Mouse (Mus musculus) forebrain, embryonic 11.5 days (tissue): Measurements from ENCODE around the gene Stard3. TPM values are rescaled to one million over a fixed set of nuclear protein-coding genes. Genes with fewer than 3 reads are reported as not detected.

Experiments
- ATAC-seq: fragments of 200-750 bp; cut with Nextera tagmentation; replicated peaks from 2 replicates; pipeline ENCODE4 v1.8.0; 2017; ENCODE audit warnings: moderate TSS enrichment; ENCODE audit not compliant: low FRiP score
- DNase-seq: peaks from one replicate; pipeline ENCODE4 v3.0.0-alpha.2; 2017; ENCODE audit warnings: low spot score
- H3K27ac ChIP-seq: fragments of 300-500 bp; sonication (generic); 2 replicates; pipeline ENCODE4 v1.5.1; 2014; ENCODE audit warnings: low read depth, low read length
- H3K27me3 ChIP-seq: fragments of 300-500 bp; sonication (generic); 2 replicates; pipeline ENCODE4 v1.6.1; 2014; ENCODE audit warnings: mild to moderate bottlenecking, low read length, mixed read lengths; ENCODE audit not compliant: control insufficient read depth, insufficient read depth
- H3K36me3 ChIP-seq: fragments of 300-500 bp; sonication (generic); 2 replicates; pipeline ENCODE4 v1.6.1; 2014; ENCODE audit warnings: mild to moderate bottlenecking, low read length, moderate library complexity, mixed read lengths; ENCODE audit not compliant: control insufficient read depth, insufficient read depth
- H3K4me1 ChIP-seq: fragments of 300-500 bp; sonication (generic); replicated peaks from 2 replicates; pipeline ENCODE4 v1.6.1; 2014; ENCODE audit warnings: low read length, mixed read lengths; ENCODE audit not compliant: control insufficient read depth, insufficient read depth
- H3K4me2 ChIP-seq: fragments of 300-500 bp; sonication (generic); 2 replicates; pipeline ENCODE4 v1.6.1; 2014; ENCODE audit warnings: low read depth, mild to moderate bottlenecking, low read length, moderate library complexity, mixed read lengths; ENCODE audit not compliant: severe bottlenecking
- H3K4me3 ChIP-seq: fragments of 300-500 bp; sonication (generic); 2 replicates; pipeline ENCODE4 v1.5.1; 2014; ENCODE audit warnings: low read depth, low read length
- H3K9ac ChIP-seq: fragments of 300-500 bp; sonication (generic); 2 replicates; pipeline ENCODE4 v1.6.1; 2014; ENCODE audit warnings: low read length
- H3K9me3 ChIP-seq: fragments of 300-500 bp; sonication (generic); 2 replicates; pipeline ENCODE4 v1.6.1; 2016; ENCODE audit warnings: low read length, mixed read lengths; ENCODE audit not compliant: control insufficient read depth
- WGBS: fragments of 180-500 bp; shearing (Covaris S2); extraction: QIAGEN DNeasy Blood & Tissue Kit; methylation state at CpG from one replicate; pipeline ENCODE4 v1.1.7; 2014; 5-methylcytosine and 5-hydroxymethylcytosine counted together
- polyA plus RNA-seq: library from polyadenylated mRNA; unstranded; fragments of >200 nt; fragmentation: Nextera tagmentation; extraction: Ambion mirVana; gene quantifications from 2 replicates; pipeline ENCODE4 v1.2.1, GENCODE M21; 2014

Stard3 gene
- polyA plus RNA-seq, 1 experiment from 2014 or later: 38.1 TPM

GRCm38 (mm10) chr11:98327136-98328030, 30.8 kb upstream of the Stard3 start:
- under 1% methylated on average over 97 of the region's 97 CpGs for WGBS
- peaks cover 99% of the 10 kb centered on the region for H3K27me3 ChIP-seq
- peak; percentile 69 for DNase-seq
- no peak for ATAC-seq
- no peaks in the 10 kb centered on the region for H3K9me3 ChIP-seq
- H3K4me1 ChIP-seq: peaks cover 13% of the 10 kb centered on the region
- H3K9ac ChIP-seq: no peak overlapping the region; the same call in 1 of the 2 replicates
- H3K27ac ChIP-seq: no peak overlapping the region
- H3K4me3 ChIP-seq: peak overlapping the region; percentile 24
- H3K36me3 ChIP-seq: no peaks in the 10 kb centered on the region
- H3K4me2 ChIP-seq: peak overlapping the region; percentile 32

GRCm38 (mm10) chr11:98328031-98328370, 30.2 kb upstream of the Stard3 start:
- H3K36me3 ChIP-seq: no peaks in the 10 kb centered on the region
- no peak for ATAC-seq
- 0% methylated on average over 30 of the region's 35 CpGs for WGBS
- peak overlapping the region; percentile 24 for H3K4me3 ChIP-seq
- peak overlapping the region; percentile 29; the same call in 1 of the 2 replicates for H3K9ac ChIP-seq
- H3K4me2 ChIP-seq: peak overlapping the region; percentile 32; the same call in 1 of the 2 replicates
- no peak overlapping the region for H3K27ac ChIP-seq
- H3K9me3 ChIP-seq: no peaks in the 10 kb centered on the region
- H3K4me1 ChIP-seq: peaks cover 13% of the 10 kb centered on the region
- DNase-seq: no peak
- H3K27me3 ChIP-seq: peaks cover 99% of the 10 kb centered on the region

- peaks cover 13% of the 10 kb centered on the region for H3K4me1 ChIP-seq
- DNase-seq (peak; percentile 73), ATAC-seq (no peak)
- peak overlapping the region; percentile 24 for H3K4me3 ChIP-seq
- H3K9me3 ChIP-seq: no peaks in the 10 kb centered on the region
- peaks cover 99% of the 10 kb centered on the region for H3K27me3 ChIP-seq
- peak overlapping the region; percentile 29; the same call in 1 of the 2 replicates for H3K9ac ChIP-seq
- H3K4me2 ChIP-seq: peak overlapping the region; percentile 32; the same call in 1 of the 2 replicates
- under 1% methylated on average over 55 of the region's 56 CpGs for WGBS
- H3K36me3 ChIP-seq: no peaks in the 10 kb centered on the region
- H3K27ac ChIP-seq: no peak overlapping the region
Measured at GRCm38 (mm10) chr11:98328371-98329069, 29.6 kb upstream of the Stard3 start.

- peaks cover 17% of the 10 kb centered on the region for H3K4me1 ChIP-seq
- no peaks in the 10 kb centered on the region for H3K9me3 ChIP-seq
- peak within 1 kb of the TSS; percentile 32; the same call in 1 of the 2 replicates for H3K4me2 ChIP-seq
- H3K27ac ChIP-seq: no peak within 1 kb of the TSS
- peak; percentile 55 for DNase-seq
- H3K4me3 ChIP-seq: peak within 1 kb of the TSS; percentile 24
- peaks cover 99% of the 10 kb centered on the region for H3K27me3 ChIP-seq
- ATAC-seq: no peak
- peak within 1 kb of the TSS; percentile 29; the same call in 1 of the 2 replicates for H3K9ac ChIP-seq
- 2% methylated on average over 35 of the region's 38 CpGs for whole genome bisulfite sequencing
- H3K36me3 ChIP-seq: no peaks in the 10 kb centered on the region
Measured at GRCm38 (mm10) chr11:98329081-98329959, 28.8 kb upstream of the Stard3 start, which contains the start of gene Neurod2. Neurod2 (minus strand) TSS chr11:98329648.

GRCm38 (mm10) chr11:98329960-98330744, 28.0 kb upstream of the Stard3 start:
- Histone ChIP-seq H3K4me1 (peaks cover 22% of the 10 kb centered on the region), H3K4me2 (no peak overlapping the region), H3K36me3 (no peaks in the 10 kb centered on the region), H3K4me3 (no peak overlapping the region), H3K9me3 (no peaks in the 10 kb centered on the region), H3K27ac (no peak overlapping the region), H3K27me3 (peaks cover 99% of the 10 kb centered on the region), H3K9ac (no peak overlapping the region)
- WGBS: 27% methylated on average over 9 of the region's 9 CpGs
- no peak for ATAC-seq
- DNase-seq: peak; percentile 47

GRCm38 (mm10) chr11:98330745-98331204, 27.4 kb upstream of the Stard3 start:
- H3K9me3 ChIP-seq: no peaks in the 10 kb centered on the region
- WGBS: 59% methylated on average over 2 of the region's 2 CpGs
- peaks cover 22% of the 10 kb centered on the region for H3K4me1 ChIP-seq
- no peak for ATAC-seq
- H3K27me3 ChIP-seq: peaks cover 99% of the 10 kb centered on the region
- no peak overlapping the region for H3K9ac ChIP-seq
- no peaks in the 10 kb centered on the region for H3K36me3 ChIP-seq
- no peak for DNase-seq
- no peak overlapping the region for H3K4me3 ChIP-seq
- no peak overlapping the region for H3K27ac ChIP-seq
- H3K4me2 ChIP-seq: no peak overlapping the region

- 43% methylated on average over 1 of the region's 1 CpGs for WGBS
- H3K27ac ChIP-seq: no peak overlapping the region
- no peaks in the 10 kb centered on the region for H3K36me3 ChIP-seq
- H3K4me1 ChIP-seq: peaks cover 22% of the 10 kb centered on the region
- H3K9me3 ChIP-seq: no peaks in the 10 kb centered on the region
- no peak overlapping the region for H3K9ac ChIP-seq
- no peak overlapping the region for H3K4me2 ChIP-seq
- DNase-seq: no peak
- ATAC-seq: no peak
- H3K27me3 ChIP-seq: peaks cover 99% of the 10 kb centered on the region
- H3K4me3 ChIP-seq: no peak overlapping the region
Measured at GRCm38 (mm10) chr11:98331401-98331800, 26.8 kb upstream of the Stard3 start.
